Mouse (Mus musculus): ENCODE results near the gene Abhd14a. TPM values are rescaled to one million over a fixed set of nuclear protein-coding genes. Genes with fewer than 3 reads are reported as not detected.

The Abhd14a gene
- polyA plus RNA-seq (2012; rRNA removed): 11.9 and 16.1 TPM in 2 replicates

DNA sequence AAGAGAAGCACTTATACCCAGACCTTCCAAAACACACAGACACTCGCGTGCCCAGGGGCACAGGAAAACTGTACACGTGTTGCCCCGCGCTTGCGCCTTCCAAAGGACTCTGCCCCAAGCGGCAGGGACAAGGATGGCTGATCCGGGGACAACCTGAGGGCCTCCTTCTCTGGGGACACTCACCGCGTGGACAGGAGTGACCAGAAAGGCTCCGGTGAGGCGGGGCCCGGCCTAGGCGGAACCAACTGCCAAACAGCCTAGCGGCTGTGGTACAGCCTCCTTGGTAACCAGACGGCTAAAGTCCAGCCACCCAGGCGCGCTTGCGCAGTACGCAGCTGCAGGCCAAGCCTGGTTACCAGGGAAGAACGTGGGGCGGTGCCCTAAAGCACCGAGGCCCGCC, at the start of gene Abhd14a, which contains the start of gene Abhd14b:
Gene Abhd14a (minus strand): TSS at position 331 of the 400 bp plus-strand sequence.
Gene Abhd14b (plus strand): TSS at position 112 of the 400 bp plus-strand sequence.

DNA sequence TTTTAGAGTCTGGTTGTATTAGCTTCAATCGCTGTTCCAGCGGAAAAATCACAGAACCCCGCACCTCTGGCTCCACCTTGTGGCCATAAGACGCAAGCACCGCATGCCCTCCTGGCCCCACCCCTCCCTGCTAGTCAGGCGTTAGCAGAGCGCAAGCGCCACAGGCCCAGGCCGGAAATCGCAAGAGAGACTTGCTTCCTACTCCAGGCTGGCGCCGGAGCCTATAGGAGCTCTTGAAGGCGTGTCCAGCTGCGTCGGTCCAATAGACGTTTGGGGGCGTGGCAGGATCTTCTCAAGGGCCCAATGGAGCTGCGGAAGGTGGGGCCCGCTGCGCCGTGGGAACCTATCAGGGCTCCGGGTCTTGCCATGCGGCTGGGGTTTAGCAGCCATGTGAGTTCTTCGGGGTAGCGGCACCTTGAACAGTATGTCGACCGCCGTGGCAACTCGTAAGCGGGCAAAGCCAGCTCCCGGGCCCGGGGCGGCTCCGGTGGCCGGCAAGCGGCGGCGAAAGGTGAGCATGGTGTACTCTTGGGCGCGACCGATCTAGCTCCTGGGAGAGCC, 29.5 kb upstream of the Abhd14a start, which contains the start of gene Parp3:
Gene Parp3 (minus strand): TSS at position 26 of the 561 bp plus-strand sequence.

DNA sequence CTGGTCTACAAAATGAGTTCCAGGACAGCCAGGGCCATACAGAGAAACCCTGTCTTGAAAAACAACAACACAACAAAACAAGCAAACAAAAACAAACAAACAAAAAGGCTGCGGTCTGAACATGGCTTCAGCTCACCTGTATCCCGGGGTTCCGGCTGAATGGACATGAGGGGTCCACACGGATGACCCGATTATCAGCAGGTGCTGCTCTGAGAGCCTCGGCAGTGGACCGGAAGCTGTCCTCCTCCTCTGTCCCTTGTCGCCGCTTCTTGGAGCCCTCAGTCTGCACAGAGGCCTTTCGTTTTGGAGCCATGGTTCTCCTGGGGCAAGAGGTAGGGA, 28.2 kb upstream of the Abhd14a start, which contains the start of gene Rrp9:
Gene Rrp9 (plus strand): TSS at position 301 of the 339 bp plus-strand sequence.

DNA sequence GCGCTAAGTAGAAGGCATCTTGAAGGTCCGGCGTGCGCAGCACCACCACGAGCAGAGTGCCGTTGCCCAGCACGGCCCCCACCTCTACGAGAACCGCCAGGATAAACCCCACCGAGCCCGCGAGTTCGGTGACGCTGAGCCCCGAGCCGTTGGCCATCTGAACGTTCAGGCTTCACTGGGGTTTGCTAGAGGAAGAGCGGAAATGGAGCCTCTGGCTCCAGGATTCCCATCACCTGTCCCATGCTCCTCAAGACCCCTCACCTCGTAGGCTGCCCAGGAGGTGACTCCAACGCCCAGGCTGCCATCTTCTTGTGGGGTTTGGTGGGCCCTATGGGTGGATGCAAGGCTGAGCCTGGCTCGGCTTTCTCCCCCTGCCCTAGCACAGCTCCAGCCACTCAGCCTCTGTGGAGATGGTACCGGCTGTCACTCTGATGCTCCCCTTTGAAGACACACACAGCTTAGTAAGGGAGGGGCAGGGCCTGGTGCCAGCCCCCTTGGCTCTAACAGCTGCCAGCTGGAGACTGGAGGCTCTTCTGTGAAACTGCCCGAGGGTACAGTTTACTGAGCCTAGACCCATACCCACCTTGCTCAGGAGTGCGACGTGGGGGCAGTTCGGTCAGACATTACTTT, 18.2 kb upstream of the Abhd14a start, which contains the start of gene Gpr62:
Gene Gpr62 (minus strand): TSS at position 368 of the 630 bp plus-strand sequence.

DNA sequence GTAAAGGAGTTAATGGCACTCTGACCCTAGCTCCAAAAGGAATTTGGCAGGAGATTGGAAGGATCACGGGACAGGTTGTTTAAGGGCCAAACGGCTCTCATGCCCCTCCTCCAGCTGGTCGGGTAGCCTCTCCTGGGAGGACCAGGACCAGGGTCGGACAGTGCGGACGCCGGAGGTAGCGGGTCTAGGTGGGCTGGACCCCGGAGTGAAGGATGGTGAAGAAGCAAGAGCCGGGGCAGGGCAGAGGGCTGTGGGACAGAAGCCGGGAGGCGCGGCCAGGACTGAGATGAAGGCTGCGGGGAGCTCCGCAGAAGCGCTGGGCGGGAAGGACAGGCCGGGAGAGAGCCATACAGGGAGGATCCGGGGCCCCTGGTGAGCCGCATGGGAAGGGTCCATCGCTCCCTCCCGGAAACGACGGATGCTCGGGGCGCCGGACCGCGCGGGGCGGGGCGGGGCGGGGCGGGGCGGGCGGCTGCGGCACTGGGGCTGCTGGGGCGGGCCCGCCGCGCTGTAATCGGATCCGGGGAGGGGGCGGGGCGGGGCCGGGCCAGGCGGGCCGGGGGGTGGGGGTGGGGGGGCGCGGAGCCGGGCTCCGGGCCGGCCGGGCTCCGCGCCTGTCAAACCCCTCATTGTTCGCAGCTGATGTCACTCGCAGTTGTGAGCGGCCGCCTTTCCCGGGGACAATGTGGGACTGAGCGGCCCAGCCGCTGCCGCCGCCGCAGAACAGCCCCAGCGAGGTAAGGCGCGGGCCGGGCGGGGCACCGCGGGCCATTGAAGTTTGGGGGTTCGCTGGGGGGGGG, 6.0 kb upstream of the Abhd14a start, which contains the start of gene Pcbp4:
Gene Pcbp4 (plus strand): TSS at position 21 of the 800 bp plus-strand sequence.

DNA sequence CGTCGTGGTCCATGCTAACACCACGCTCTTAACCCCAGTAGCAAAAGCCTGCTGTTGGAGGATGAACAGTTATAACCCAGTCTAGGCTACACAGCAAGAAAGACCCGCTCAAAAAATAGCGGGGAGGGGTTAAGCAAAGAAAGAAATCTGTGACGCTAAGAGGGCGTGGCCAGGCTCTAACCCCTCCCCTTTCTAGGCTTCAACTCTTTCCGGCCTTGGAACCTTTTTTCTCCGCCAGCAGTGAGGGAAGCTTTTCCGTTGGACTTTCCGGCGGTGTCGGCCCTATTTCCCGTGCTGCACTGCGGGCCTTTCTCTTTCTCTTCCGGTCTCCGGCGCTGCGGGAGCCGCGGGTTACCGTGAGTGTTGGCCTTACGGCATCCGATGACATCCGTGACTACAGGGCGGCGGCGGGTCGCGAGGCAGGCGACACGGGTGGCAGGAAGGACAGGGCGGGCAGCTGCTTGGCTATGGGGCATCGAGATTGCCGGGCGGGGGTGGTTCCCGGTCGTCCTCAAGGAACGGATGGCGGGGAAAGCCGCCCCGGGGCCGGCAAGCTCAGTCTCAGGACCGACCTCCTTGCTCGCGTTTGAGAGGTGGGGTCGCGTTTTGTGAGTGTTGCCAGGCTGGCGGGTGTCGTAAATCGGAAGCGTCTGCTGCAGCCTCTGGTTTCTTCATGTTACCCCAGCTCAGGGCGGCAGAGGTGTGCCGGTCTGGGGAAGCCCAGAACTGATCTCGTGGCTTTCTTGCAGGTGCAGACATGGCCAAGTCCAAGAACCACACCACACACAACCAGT, 18.1 kb downstream of the Abhd14a start, which contains the start of gene Rpl29:
Gene Rpl29 (plus strand): TSS at position 234 of the 794 bp plus-strand sequence.

Other genes with a start within 250 kb of the Abhd14a start
- 14.5 and 21.8 TPM in 2 replicates for gene Ppm1m, start 247.9 kb downstream of the Abhd14a start, polyA plus RNA-seq (2012; rRNA removed)
- 19.4 and 22.7 TPM in 2 replicates for gene Twf2, start 244.6 kb downstream of the Abhd14a start, polyA plus RNA-seq (2012; rRNA removed)
- gene Tlr9, start 225.1 kb downstream of the Abhd14a start, polyA plus RNA-seq (2012; rRNA removed): 0.48 and 0.87 TPM in 2 replicates
- gene Alas1, start 199.0 kb downstream of the Abhd14a start, polyA plus RNA-seq (2012; rRNA removed): 82.5 and 83.4 TPM in 2 replicates
- 6.4 TPM in 2 replicates for gene Poc1a, start 166.6 kb downstream of the Abhd14a start, polyA plus RNA-seq (2012; rRNA removed)
- 34.0 and 34.3 TPM in 2 replicates for gene Dusp7, start 79.0 kb downstream of the Abhd14a start, polyA plus RNA-seq (2012; rRNA removed)
- 172 and 188 TPM in 2 replicates for gene Rpl29, start 18.2 kb downstream of the Abhd14a start, polyA plus RNA-seq (2012; rRNA removed)
- gene Acy1, start 9.4 kb downstream of the Abhd14a start, polyA plus RNA-seq (2012; rRNA removed): 12.3 and 15.9 TPM in 2 replicates
- gene Abhd14b, start 219 bp downstream of the Abhd14a start, polyA plus RNA-seq (2012; rRNA removed): 59.6 and 68.4 TPM in 2 replicates
- gene Pcbp4, start 5.6 kb upstream of the Abhd14a start, polyA plus RNA-seq (2012; rRNA removed): 37.0 and 40.1 TPM in 2 replicates
- gene Gpr62, start 18.3 kb upstream of the Abhd14a start, polyA plus RNA-seq (2012; rRNA removed): 0.19 and 0.33 TPM in 2 replicates
- 14.1 and 17.0 TPM in 2 replicates for gene Rrp9, start 28.3 kb upstream of the Abhd14a start, polyA plus RNA-seq (2012; rRNA removed)
- gene Parp3, start 29.3 kb upstream of the Abhd14a start, polyA plus RNA-seq (2012; rRNA removed): 19.1 and 26.3 TPM in 2 replicates
- gene Iqcf1, start 52.3 kb upstream of the Abhd14a start, polyA plus RNA-seq (2012; rRNA removed): not detected in 2 replicates
- not detected in 2 replicates for gene Iqcf5, start 66.9 kb upstream of the Abhd14a start, polyA plus RNA-seq (2012; rRNA removed)
- not detected in 2 replicates for gene Iqcf3, start 114.0 kb upstream of the Abhd14a start, polyA plus RNA-seq (2012; rRNA removed)
- not detected in 2 replicates for gene Iqcf4, start 123.3 kb upstream of the Abhd14a start, polyA plus RNA-seq (2012; rRNA removed)
- gene Iqcf6, start 178.9 kb upstream of the Abhd14a start, polyA plus RNA-seq (2012; rRNA removed): not detected in 2 replicates
- gene Grm2, start 208.4 kb upstream of the Abhd14a start, polyA plus RNA-seq (2012; rRNA removed): not detected in 2 replicates
- 61.4 and 82.8 TPM in 2 replicates for gene Tex264, start 238.2 kb upstream of the Abhd14a start, polyA plus RNA-seq (2012; rRNA removed)

Measured in stomach, adult 2 months (tissue).